Mouse (Mus musculus): ENCODE results near the gene Dnajb6.

DNA sequence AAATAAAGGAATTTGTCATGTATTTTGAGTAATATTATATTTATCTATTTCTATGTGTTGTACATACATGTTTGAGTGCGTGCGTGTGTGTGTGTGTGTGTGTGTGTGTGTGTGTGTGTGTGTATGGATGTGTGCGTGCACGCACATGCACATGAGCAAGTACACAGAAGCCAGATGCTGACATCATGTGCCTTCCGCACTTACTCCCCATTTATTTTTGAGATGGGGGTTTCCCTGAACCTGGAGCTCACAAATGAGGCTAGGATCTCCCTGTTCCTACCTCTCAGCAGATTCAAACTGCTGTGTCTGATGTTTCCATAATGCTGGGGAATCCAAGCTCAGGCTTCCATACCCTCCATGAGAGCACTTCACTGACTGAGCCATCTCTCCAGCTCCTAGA is 126.9 kb downstream of the Dnajb6 start:
- TF ChIP-seq CTCF (IDR thresholded peaks at IDR 0.05; ENCODE audit: low read depth, low read length), result no peak
- no peak for TF ChIP-seq GATA1 (IDR thresholded peaks at IDR 0.05; ENCODE audit: borderline replicate concordance, low read length)
- TF ChIP-seq POLR2AphosphoS5 (IDR thresholded peaks at IDR 0.05; ENCODE audit: insufficient replicate concordance, low read depth, low read length), result no peak
- no peak for TF ChIP-seq TAL1 (conservative IDR thresholded peaks at IDR 0.05; ENCODE audit: low read depth, low read length)
